11 mouse cellular contexts compared by ENCODE assay signal in the genomic region with DNA sequence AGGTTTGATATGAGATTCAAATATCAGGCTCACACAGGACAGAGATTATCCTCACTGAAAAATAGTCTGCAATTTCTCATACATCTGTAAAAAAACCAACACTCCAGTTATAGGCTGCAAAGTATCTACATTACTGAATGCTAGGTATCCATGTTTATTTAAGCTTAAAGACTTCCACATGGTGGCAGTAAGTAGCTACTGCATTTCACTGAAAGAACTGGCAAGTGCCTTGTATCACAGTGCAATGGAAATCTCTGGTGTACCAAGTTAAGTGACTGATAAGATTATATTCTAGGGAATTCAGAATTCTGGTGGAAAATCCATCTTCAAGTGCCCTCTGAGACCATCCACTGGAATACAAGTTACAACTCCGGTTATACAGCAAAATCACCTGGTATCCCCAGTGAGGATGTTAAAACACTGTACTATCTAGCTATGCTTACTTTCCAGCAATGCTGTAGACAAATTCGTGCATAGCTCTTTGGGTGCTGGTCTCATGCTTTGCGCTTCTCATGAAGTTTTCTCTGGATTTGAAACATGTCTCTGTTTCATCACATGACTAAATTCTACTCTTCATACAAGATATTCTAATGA. TPM values are rescaled to one million over a fixed set of nuclear protein-coding genes. Genes with fewer than 3 reads are reported as not detected.
DNase-seq lines count a peak whose midpoint lies in the region; ATAC-seq and TF ChIP-seq lines count a peak whose summit lies in the region.
"Had no signal": no experiment of that assay in that cellular context is flagged by ENCODE, and none has a peak within 500 bp of the region (broad histone marks: within the 10 kb centered on the region; RNA-seq: fewer than 3 reads in every experiment).

No protein-coding gene starts in this region.

- H3K36me3 ChIP-seq in lung, postnatal 0 days (ENCODE audit: insufficient read depth, low read length) = no peaks in the 10 kb centered on the region
- no peaks in the 10 kb centered on the region for H3K36me3 ChIP-seq in hindbrain, embryonic 14.5 days (replicated peaks; ENCODE audit: control insufficient read depth, insufficient read depth)
- H3K36me3 ChIP-seq: liver, embryonic 15.5 days had no signal

- H3K9ac ChIP-seq in lung, postnatal 0 days (replicated peaks; ENCODE audit: low read depth) = no peak overlapping the region
- H3K9ac ChIP-seq in hindbrain, embryonic 14.5 days = no peak overlapping the region
- H3K9ac ChIP-seq: liver, embryonic 15.5 days had no signal

- no peaks in the 10 kb centered on the region for H3K9me3 ChIP-seq in lung, postnatal 0 days (ENCODE audit: low read length)
- no peaks in the 10 kb centered on the region for H3K9me3 ChIP-seq in hindbrain, embryonic 14.5 days (ENCODE audit: control insufficient read depth, low read length)
- H3K9me3 ChIP-seq: liver, embryonic 15.5 days had no signal

- no peak overlapping the region for H3K27ac ChIP-seq in cerebellum, adult 2 months (ENCODE audit: insufficient read depth, low read length)
- H3K27ac ChIP-seq in lung, postnatal 0 days (ENCODE audit: low read length) = no peak overlapping the region
- no peak overlapping the region for H3K27ac ChIP-seq in hindbrain, embryonic 14.5 days
- H3K27ac ChIP-seq: liver, embryonic 15.5 days had no signal

- TF ChIP-seq EP300 in lung, postnatal 0 days (IDR thresholded peaks at IDR 0.05) = no peak

- H3K4me3 ChIP-seq in cerebellum, adult 2 months (replicated peaks; ENCODE audit: insufficient read depth, low read depth, low read length) = no peak overlapping the region
- no peak overlapping the region for H3K4me3 ChIP-seq in lung, postnatal 0 days (ENCODE audit: low read depth, low read length)
- no peak overlapping the region for H3K4me3 ChIP-seq in lung, adult 2 months (replicated peaks; ENCODE audit: extremely low read depth, low read depth, low read length)
- no peak overlapping the region for H3K4me3 ChIP-seq in hindbrain, embryonic 14.5 days (replicated peaks; ENCODE audit: low read length)
- H3K4me3 ChIP-seq: liver, embryonic 15.5 days had no signal

- H3K4me1 ChIP-seq in cerebellum, adult 2 months (ENCODE audit: control insufficient read depth, insufficient read depth, low read length) = no peaks in the 10 kb centered on the region
- H3K4me1 ChIP-seq in lung, postnatal 0 days (ENCODE audit: insufficient read depth, low read depth, low read length) = no peaks in the 10 kb centered on the region
- no peaks in the 10 kb centered on the region for H3K4me1 ChIP-seq in lung, adult 2 months (ENCODE audit: control insufficient read depth, insufficient read depth, low read length)
- H3K4me1 ChIP-seq in hindbrain, embryonic 14.5 days (replicated peaks; ENCODE audit: control insufficient read depth, insufficient read depth, low read length) = no peaks in the 10 kb centered on the region
- H3K4me1 ChIP-seq: liver, embryonic 15.5 days had no signal

- WGBS in cerebellum, adult 2 months = 82% methylated on average over 3 of the region's 3 CpGs
- 71% methylated on average over 3 of the region's 3 CpGs for WGBS in lung, postnatal 0 days
- WGBS in lung, adult 2 months = 74% methylated on average over 3 of the region's 3 CpGs
- 77% methylated on average over 3 of the region's 3 CpGs for WGBS in hindbrain, embryonic 14.5 days

- ATAC-seq in lung, postnatal 0 days = no peak
- ATAC-seq in hindbrain, embryonic 14.5 days (ENCODE audit: low FRiP score) = peak; percentile 72; the same call in 1 of the 2 replicates

- no peak overlapping the region for H3K4me2 ChIP-seq in lung, postnatal 0 days (replicated peaks; ENCODE audit: low read depth, low read length)
- H3K4me2 ChIP-seq in hindbrain, embryonic 14.5 days (replicated peaks) = no peak overlapping the region
- H3K4me2 ChIP-seq: liver, embryonic 15.5 days had no signal

- H3K27me3 ChIP-seq in cerebellum, adult 2 months (ENCODE audit: control insufficient read depth, insufficient read depth, low read length) = no peaks in the 10 kb centered on the region
- no peaks in the 10 kb centered on the region for H3K27me3 ChIP-seq in lung, postnatal 0 days (replicated peaks; ENCODE audit: insufficient read depth, low read length)
- no peaks in the 10 kb centered on the region for H3K27me3 ChIP-seq in hindbrain, embryonic 14.5 days (ENCODE audit: control insufficient read depth, insufficient read depth, low read length)
- H3K27me3 ChIP-seq: liver, embryonic 15.5 days had no signal

- DNase-seq in cerebellum, adult 2 months = peak in 1 of 2 experiments; percentile 2
- no peak for DNase-seq in cerebellum, adult 18-20 months
- no peak for DNase-seq in lung, postnatal 0 days (ENCODE audit: low spot score)
- no peak for DNase-seq in lung, adult 2 months
- peak; percentile 79 for DNase-seq in hindbrain, embryonic 14.5 days (ENCODE audit: low spot score)
- DNase-seq in retina, postnatal 1 day = peak; percentile 45
- no peak for DNase-seq in ovary, postnatal 10 days (ENCODE audit: low spot score)
- no peak for DNase-seq in lung, postnatal 10 days
- DNase-seq: adrenal gland, postnatal 25 days had no signal

- TF ChIP-seq POLR2A in cerebellum, adult 2 months (IDR thresholded peaks at IDR 0.05; ENCODE audit: borderline replicate concordance, insufficient read depth, low read length) = no peak
- TF ChIP-seq POLR2A in lung, adult 2 months (IDR thresholded peaks at IDR 0.05; ENCODE audit: borderline replicate concordance, extremely low read depth, low read depth, low read length) = no peak

- peak; percentile 37; the same call in 1 of the 2 replicates for TF ChIP-seq CTCF in cerebellum, adult 2 months (IDR thresholded peaks at IDR 0.05; ENCODE audit: borderline replicate concordance, insufficient read depth, low read depth, low read length)
- peak; percentile 13; the same call in 1 of the 2 replicates for TF ChIP-seq CTCF in lung, postnatal 0 days (IDR thresholded peaks at IDR 0.05)
- no peak for TF ChIP-seq CTCF in lung, adult 2 months (IDR thresholded peaks at IDR 0.05; ENCODE audit: insufficient read depth, low read length)

RNA-seq across cellular contexts. Expression of gene Zfp352, which starts 47.6 kb away (rescaled TPM):
- polyA plus RNA-seq in cerebellum, adult 2 months (2012; rRNA removed) = not detected in 2 replicates
- polyA plus RNA-seq in lung, postnatal 0 days (2015; fragmentation: Nextera tagmentation; extraction: Ambion mirVana) = not detected in 2 replicates
- polyA plus RNA-seq in lung, adult 2 months (2012; rRNA removed) = not detected in 2 replicates
- polyA plus RNA-seq in hindbrain, embryonic 14.5 days (2014; fragmentation: Nextera tagmentation; extraction: Ambion mirVana) = not detected in 2 replicates
- polyA plus RNA-seq: liver, embryonic 15.5 days; small intestine, adult 2 months had no signal

Comparison
In these comparisons a context has a peak if more than half of its experiments do, and no peak if none do; other contexts are left out.
1. DNase-seq: peak in hindbrain, embryonic 14.5 days (single experiment) and retina, postnatal 1 day (single experiment); none in cerebellum, adult 18-20 months (0 of 2), lung, postnatal 0 days (single experiment), lung, adult 2 months (single experiment), ovary, postnatal 10 days (single experiment) and lung, postnatal 10 days (single experiment).